Mouse (Mus musculus) gastrocnemius, adult 8-10 months (tissue): ENCODE measurements around the gene Kif24. TPM values are rescaled to one million over a fixed set of nuclear protein-coding genes. Genes with fewer than 3 reads are reported as not detected.
"Not testable (repeated sequence)": the region's sequence is repeated elsewhere in the genome, so short reads cannot be mapped to it uniquely, and the experiment has no call there.

Experiments
- DNase-seq, 2 experiments: peaks; one replicate each; pipeline ENCODE4 v3.0.0; 2022; ENCODE audit warnings: low spot score in 2 of 2
- total RNA-seq, 4 experiments: library from RNA; stranded (reverse); gene quantifications; 2 replicates each; pipeline ENCODE4 v1.2.4; 2022

The Kif24 gene
- total RNA-seq, 4 experiments from 2014 or later = 0.12 to 0.36 (median 0.15) TPM

GRCm38 (mm10) chr4:41493464-41494116, 28.9 kb upstream of the Kif24 start:
- DNase-seq = no peak

- no peak for DNase-seq
Observed at GRCm38 (mm10) chr4:41492951-41493350, 28.3 kb upstream of the Kif24 start.

- DNase-seq = peak; percentile 65 to 71
Observed at GRCm38 (mm10) chr4:41481601-41482017, 16.9 kb upstream of the Kif24 start.

- peak; percentile 75 to 77 for DNase-seq
Observed at GRCm38 (mm10) chr4:41480254-41480653, 15.6 kb upstream of the Kif24 start.

- DNase-seq = no peak
Observed at GRCm38 (mm10) chr4:41479456-41479804, 14.7 kb upstream of the Kif24 start.

GRCm38 (mm10) chr4:41478751-41479455, 14.2 kb upstream of the Kif24 start:
- DNase-seq = no peak

- peak in 1 of 2 experiments; percentile 50 for DNase-seq
Observed at GRCm38 (mm10) chr4:41477648-41478160, 13.0 kb upstream of the Kif24 start.

- no peak for DNase-seq
Observed at GRCm38 (mm10) chr4:41471384-41471689, 6.7 kb upstream of the Kif24 start.

- DNase-seq = no peak
Observed at GRCm38 (mm10) chr4:41470684-41471383, 6.1 kb upstream of the Kif24 start.

- no peak for DNase-seq
Observed at GRCm38 (mm10) chr4:41470051-41470683, 5.5 kb upstream of the Kif24 start.

- DNase-seq = no peak
Observed at GRCm38 (mm10) chr4:41469199-41469598, 4.5 kb upstream of the Kif24 start.

- DNase-seq = peak; percentile 15 to 34
Observed at GRCm38 (mm10) chr4:41468396-41469080, 3.9 kb upstream of the Kif24 start.

- DNase-seq = no peak
Observed at GRCm38 (mm10) chr4:41465287-41465665, 589 bp upstream of the Kif24 start.

- DNase-seq = not testable (repeated sequence)
Observed at GRCm38 (mm10) chr4:41463051-41463738, 1.5 kb downstream of the Kif24 start.

GRCm38 (mm10) chr4:41460690-41461089, 4.0 kb downstream of the Kif24 start:
- DNase-seq = no peak

GRCm38 (mm10) chr4:41447595-41447994, 17.1 kb downstream of the Kif24 start:
- DNase-seq = no peak

GRCm38 (mm10) chr4:41442790-41443302, 21.8 kb downstream of the Kif24 start:
- DNase-seq = no peak

GRCm38 (mm10) chr4:41438931-41439330, 25.8 kb downstream of the Kif24 start:
- no peak for DNase-seq

GRCm38 (mm10) chr4:41416966-41417365, 47.7 kb downstream of the Kif24 start:
- no peak for DNase-seq

GRCm38 (mm10) chr4:41409341-41409740, 55.3 kb downstream of the Kif24 start:
- DNase-seq = no peak
